Mouse (Mus musculus) left cerebral cortex, adult 9 months (tissue): ENCODE results near the gene Elovl2.

Experiments
- DNase-seq, 2 experiments: peaks; one replicate each; pipeline ENCODE4 v3.0.0; 2022; ENCODE audit warnings: low spot score in 2 of 2

Gene Elovl2

GRCm38 (mm10) chr13:41146271-41146670 is 73.9 kb downstream of the Elovl2 start:
- DNase-seq, result peak in 1 of 2 experiments; percentile 77

DNA sequence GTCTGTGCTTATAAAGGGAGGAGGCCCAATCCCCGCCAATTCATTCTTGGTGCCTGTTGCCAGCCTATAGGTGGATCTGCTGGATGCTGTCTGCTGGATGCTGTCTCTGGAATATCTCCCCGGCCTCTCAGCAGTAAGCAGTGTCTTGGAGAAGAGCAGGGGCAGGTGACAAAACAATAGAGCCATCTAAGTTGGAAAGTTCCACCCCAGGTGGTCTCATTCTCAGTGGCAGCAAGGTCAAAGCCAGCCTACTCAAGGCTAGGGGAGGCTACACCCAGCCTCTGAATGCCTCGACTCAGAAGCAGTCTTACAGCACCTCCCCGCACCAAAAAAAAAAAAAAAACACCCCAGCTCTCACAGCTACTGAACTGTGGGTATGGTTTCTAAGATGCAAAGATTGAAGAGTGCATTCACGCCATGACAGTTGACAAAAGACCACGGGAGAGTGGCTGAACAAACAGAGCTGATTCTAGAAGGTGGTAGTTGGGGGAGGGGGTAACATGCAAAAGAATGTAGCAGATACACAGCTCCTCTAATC is 74.7 kb downstream of the Elovl2 start:
- DNase-seq, result no peak

DNA sequence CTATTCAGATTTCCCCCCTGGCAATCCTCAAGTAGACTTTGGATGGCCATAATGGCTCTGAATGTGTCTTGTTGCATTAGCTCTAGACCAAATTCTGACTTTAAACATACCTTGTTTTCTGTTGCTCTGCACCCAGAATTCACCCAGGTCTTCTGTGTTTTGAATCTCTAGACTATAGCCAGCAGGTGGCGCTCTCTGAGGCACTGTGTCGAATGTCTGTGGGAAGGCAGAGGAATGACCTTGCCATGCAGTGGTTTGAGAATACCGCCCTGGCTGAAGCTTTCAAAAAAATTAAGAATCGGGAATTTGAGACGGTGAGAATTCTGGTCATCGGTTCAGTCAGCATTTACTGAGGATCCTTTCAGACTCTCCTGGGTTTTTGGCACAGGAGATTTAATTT is 85.3 kb downstream of the Elovl2 start:
- DNase-seq, result peak in 1 of 2 experiments; percentile 31
